Mouse (Mus musculus) midbrain, postnatal 0 days (tissue): ENCODE results near the gene Sptlc2. TPM values are rescaled to one million over a fixed set of nuclear protein-coding genes. Genes with fewer than 3 reads are reported as not detected.

ENCODE experiments used
- ATAC-seq: fragments of 200-750 bp; cut with Nextera tagmentation; 2 replicates; pipeline ENCODE4 v1.8.0; 2017; ENCODE audit warnings: moderate number of reproducible peaks, mild to moderate bottlenecking, moderate TSS enrichment, moderate library complexity; ENCODE audit not compliant: low FRiP score
- DNase-seq: peaks from one replicate; pipeline ENCODE4 v3.0.0-alpha.2; 2015; ENCODE audit warnings: low spot score
- H3K27ac ChIP-seq: fragments of 300-500 bp; sonication (generic); 2 replicates; pipeline ENCODE4 v1.5.1; 2014; ENCODE audit warnings: low read depth, mild to moderate bottlenecking, low read length, mixed read lengths
- H3K27me3 ChIP-seq: fragments of 300-500 bp; sonication (generic); 2 replicates; pipeline ENCODE4 v1.6.1; 2014; ENCODE audit warnings: low read length, control low read depth, mixed read lengths; ENCODE audit not compliant: insufficient read depth
- H3K36me3 ChIP-seq: fragments of 300-500 bp; sonication (generic); 2 replicates; pipeline ENCODE4 v1.6.1; 2014; ENCODE audit warnings: low read length, control low read depth, mixed read lengths; ENCODE audit not compliant: insufficient read depth
- H3K4me1 ChIP-seq: fragments of 300-500 bp; sonication (generic); 2 replicates; pipeline ENCODE4 v1.6.1; 2014; ENCODE audit warnings: mild to moderate bottlenecking, control low read depth, antibody characterized with exemption, low read length, mixed read lengths; ENCODE audit not compliant: insufficient read depth
- H3K4me2 ChIP-seq: fragments of 300-500 bp; sonication (generic); 2 replicates; pipeline ENCODE4 v1.6.1; 2014; ENCODE audit warnings: low read depth, mild to moderate bottlenecking, low read length, mixed read lengths; ENCODE audit not compliant: poor library complexity, severe bottlenecking
- H3K4me3 ChIP-seq: fragments of 300-500 bp; sonication (generic); 2 replicates; pipeline ENCODE4 v1.5.1; 2014; ENCODE audit warnings: low read depth, mild to moderate bottlenecking, low read length, moderate library complexity
- H3K9ac ChIP-seq: fragments of 300-500 bp; sonication (generic); replicated peaks from 2 replicates; pipeline ENCODE4 v1.6.1; 2014; ENCODE audit warnings: mild to moderate bottlenecking, low read length, moderate library complexity, mixed read lengths; ENCODE audit not compliant: poor library complexity, severe bottlenecking
- H3K9me3 ChIP-seq: fragments of 300-500 bp; sonication (generic); 2 replicates; pipeline ENCODE4 v1.6.1; 2016; ENCODE audit warnings: low read length, control low read depth
- CTCF ChIP-seq: IDR thresholded peaks from 2 replicates; pipeline ENCODE4 v1.5.1; 2016; ENCODE audit warnings: antibody characterized with exemption, mild to moderate bottlenecking
- WGBS: fragments of 180-500 bp; shearing (Covaris S2); extraction: QIAGEN DNeasy Blood & Tissue Kit; methylation state at CpG from one replicate; pipeline ENCODE4 v1.1.7; 2014; 5-methylcytosine and 5-hydroxymethylcytosine counted together
- polyA plus RNA-seq: library from polyadenylated mRNA; unstranded; fragments of >200 nt; fragmentation: Nextera tagmentation; extraction: Ambion mirVana; gene quantifications from 2 replicates; pipeline ENCODE4 v1.2.1, GENCODE M21; 2015
- total RNA-seq: library from RNA; depleted of rRNA; stranded (reverse); fragments of >200 nt; gene quantifications from 2 replicates; pipeline ENCODE4 v1.2.3, GENCODE M21; 2014

Sptlc2 gene
- total and polyA plus RNA-seq, 2 experiments from 2014 or later = 41.5 to 99.6 TPM

DNA sequence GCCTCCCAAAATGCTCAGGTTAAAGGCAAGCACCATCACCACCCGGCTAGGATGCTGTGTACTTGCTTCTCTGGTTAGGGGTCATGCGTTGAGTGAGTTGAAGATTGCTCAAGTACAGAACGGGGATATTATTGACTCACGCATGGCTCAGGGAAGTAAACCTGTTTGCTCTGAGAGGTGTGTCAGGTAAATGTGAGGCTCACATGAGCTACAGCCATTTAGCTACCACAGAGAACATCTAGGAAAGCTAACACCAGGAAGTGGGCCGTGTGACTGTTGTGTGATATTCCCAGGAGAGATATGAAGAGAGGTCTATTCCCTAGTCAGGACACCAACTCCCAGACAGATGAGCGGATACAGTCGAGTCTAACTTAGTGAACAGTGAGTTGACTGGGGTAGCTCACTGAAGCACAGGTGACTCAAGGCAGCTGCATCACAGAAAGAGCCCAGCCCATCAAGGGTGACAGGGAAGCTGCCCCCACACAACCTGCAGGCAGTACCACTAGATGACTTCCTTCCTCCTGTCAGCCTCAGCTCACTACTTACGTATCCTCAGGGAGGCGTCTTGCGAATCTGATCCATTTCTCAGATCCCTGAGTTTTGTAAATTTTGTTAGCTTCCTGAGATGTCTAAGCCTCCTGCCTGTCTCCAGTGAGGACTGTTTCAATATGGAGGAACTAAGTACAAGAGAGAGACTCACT, 11.1 kb upstream of the Sptlc2 start:
- ATAC-seq (no peak), DNase-seq (no peak)
- H3K4me2 ChIP-seq = no peak overlapping the region
- no peak overlapping the region for H3K4me3 ChIP-seq
- H3K36me3 ChIP-seq = no peaks in the 10 kb centered on the region
- no peaks in the 10 kb centered on the region for H3K9me3 ChIP-seq
- H3K27ac ChIP-seq = no peak overlapping the region
- WGBS = 89% methylated on average over 10 of the region's 10 CpGs
- no peak for TF ChIP-seq CTCF
- H3K27me3 ChIP-seq = no peaks in the 10 kb centered on the region
- no peaks in the 10 kb centered on the region for H3K4me1 ChIP-seq
- no peak overlapping the region for H3K9ac ChIP-seq

DNA sequence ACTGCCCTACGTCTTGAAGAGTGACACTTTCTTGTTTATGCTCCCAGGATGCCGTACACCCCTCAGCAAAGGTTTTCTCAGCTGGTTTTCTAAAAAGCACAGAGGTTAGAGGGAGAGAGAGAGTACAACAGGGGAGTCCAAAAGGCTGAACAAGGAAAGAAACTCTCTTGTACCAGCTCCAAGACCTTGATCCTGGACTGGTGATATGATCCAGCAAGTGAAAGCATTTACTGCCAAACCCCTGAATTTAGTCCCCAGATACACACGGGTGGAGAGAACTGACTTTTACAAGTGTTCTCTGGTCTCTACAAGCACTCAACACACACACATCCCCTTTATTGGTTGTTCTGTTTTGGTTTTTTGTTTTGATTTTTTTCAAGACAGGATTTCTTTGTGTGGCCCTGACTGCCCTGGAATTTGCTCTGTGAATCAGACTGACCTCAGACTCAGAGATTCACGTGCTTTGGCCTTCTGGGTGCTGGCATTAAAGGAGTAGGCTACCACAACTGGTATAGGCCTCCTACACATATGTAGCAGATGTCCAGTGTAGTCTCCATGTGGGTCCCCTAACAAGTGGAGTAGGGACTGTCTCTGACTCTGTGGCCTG, 9.8 kb upstream of the Sptlc2 start:
- H3K9me3 ChIP-seq = no peaks in the 10 kb centered on the region
- H3K27ac ChIP-seq = no peak overlapping the region
- no peaks in the 10 kb centered on the region for H3K36me3 ChIP-seq
- no peak overlapping the region for H3K9ac ChIP-seq
- H3K4me3 ChIP-seq = no peak overlapping the region
- H3K4me1 ChIP-seq = no peaks in the 10 kb centered on the region
- H3K27me3 ChIP-seq = no peaks in the 10 kb centered on the region
- DNase-seq (no peak), ATAC-seq (no peak)
- no peak for TF ChIP-seq CTCF
- H3K4me2 ChIP-seq = no peak overlapping the region
- WGBS = 72% methylated on average over 4 of the region's 4 CpGs

DNA sequence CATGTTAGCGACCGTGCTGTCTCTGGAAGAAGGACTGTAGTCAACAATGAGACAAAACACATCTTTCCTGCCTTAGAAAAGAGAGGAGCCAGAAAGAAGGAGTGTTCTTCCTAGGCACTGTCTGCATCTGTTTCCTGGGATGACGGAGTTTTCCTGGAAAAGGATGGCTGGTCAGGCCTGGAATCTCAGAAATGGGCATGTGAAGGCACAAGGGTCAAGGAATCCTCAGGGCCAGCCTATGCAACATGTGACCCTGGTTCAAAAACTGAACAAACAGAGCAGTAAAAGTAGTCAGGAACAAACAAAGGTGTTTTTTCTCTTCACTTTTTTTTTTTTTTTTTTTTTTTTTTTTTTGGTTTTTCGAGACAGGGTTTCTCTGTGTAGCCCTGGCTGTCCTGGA, 9.0 kb upstream of the Sptlc2 start:
- H3K4me2 ChIP-seq = no peak overlapping the region
- H3K27ac ChIP-seq = no peak overlapping the region
- WGBS = 87% methylated on average over 3 of the region's 4 CpGs
- no peaks in the 10 kb centered on the region for H3K36me3 ChIP-seq
- no peak overlapping the region for H3K4me3 ChIP-seq
- no peaks in the 10 kb centered on the region for H3K4me1 ChIP-seq
- DNase-seq = no peak
- H3K9ac ChIP-seq = no peak overlapping the region
- H3K9me3 ChIP-seq = no peaks in the 10 kb centered on the region
- TF ChIP-seq CTCF = no peak
- ATAC-seq = no peak
- no peaks in the 10 kb centered on the region for H3K27me3 ChIP-seq

DNA sequence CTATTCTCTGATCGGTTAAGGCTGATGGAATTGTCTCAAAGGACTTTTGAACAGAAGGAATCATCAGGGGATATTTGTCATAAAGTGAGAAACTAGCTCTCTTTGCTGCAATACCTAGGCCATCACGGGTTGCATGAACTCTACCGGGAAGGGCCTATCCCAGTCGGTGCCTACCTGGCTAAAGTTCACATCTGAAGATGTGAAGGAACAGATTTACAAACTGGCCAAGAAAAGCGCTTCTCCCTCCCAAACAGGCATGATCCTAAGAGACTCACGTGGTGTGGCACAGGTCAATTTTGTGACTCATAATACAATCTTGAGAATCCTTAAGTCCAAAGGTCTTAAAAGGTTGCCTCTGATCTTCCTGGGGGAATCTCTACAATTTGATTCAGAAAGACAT, 6.2 kb upstream of the Sptlc2 start:
- H3K4me1 ChIP-seq = no peaks in the 10 kb centered on the region
- H3K4me2 ChIP-seq = no peak overlapping the region
- 90% methylated on average over 6 of the region's 6 CpGs for WGBS
- no peak for TF ChIP-seq CTCF
- H3K36me3 ChIP-seq = no peaks in the 10 kb centered on the region
- no peak for DNase-seq
- H3K9ac ChIP-seq = no peak overlapping the region
- no peak for ATAC-seq
- H3K4me3 ChIP-seq = no peak overlapping the region
- H3K27ac ChIP-seq = no peak overlapping the region
- H3K9me3 ChIP-seq = no peaks in the 10 kb centered on the region
- H3K27me3 ChIP-seq = no peaks in the 10 kb centered on the region

DNA sequence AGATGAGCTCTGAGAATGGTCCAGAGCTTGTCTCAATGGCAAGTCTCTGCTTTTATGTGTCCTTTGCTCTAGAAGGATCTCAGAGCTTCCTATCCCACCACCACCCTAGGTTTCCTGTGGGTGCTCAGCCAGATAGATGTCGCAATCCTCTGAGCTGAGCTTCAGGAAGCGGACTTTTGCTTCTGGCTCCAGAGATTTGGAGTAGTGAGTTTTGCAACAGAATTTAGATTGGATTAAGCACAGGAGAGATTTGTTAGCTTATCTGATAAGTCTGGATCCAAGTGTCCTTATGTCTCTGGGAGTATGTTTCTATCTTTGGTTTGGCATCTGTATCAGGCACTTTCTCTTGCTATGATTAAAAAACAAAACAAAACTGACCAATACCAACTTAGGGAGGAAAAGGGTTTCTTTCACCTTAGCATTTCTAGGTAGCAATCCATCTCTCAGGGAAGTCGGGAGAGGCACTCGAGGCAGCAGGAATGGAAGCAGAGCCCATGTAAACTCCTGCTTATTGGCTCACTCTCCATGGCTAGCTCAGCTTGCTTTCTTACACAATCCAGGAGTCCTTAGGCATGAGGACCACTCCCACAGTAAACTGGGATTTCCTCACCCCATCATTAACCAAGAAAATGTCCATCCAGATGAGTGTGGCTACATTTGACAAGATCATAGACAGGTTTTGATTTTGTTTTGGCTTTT, 5.4 kb upstream of the Sptlc2 start:
- no peaks in the 10 kb centered on the region for H3K36me3 ChIP-seq
- WGBS = 82% methylated on average over 4 of the region's 4 CpGs
- H3K9me3 ChIP-seq = no peaks in the 10 kb centered on the region
- DNase-seq (no peak), ATAC-seq (no peak)
- H3K4me2 ChIP-seq = no peak overlapping the region
- H3K4me1 ChIP-seq = no peaks in the 10 kb centered on the region
- no peak overlapping the region for H3K9ac ChIP-seq
- TF ChIP-seq CTCF = no peak
- H3K27me3 ChIP-seq = no peaks in the 10 kb centered on the region
- no peak overlapping the region for H3K4me3 ChIP-seq
- no peak overlapping the region for H3K27ac ChIP-seq

DNA sequence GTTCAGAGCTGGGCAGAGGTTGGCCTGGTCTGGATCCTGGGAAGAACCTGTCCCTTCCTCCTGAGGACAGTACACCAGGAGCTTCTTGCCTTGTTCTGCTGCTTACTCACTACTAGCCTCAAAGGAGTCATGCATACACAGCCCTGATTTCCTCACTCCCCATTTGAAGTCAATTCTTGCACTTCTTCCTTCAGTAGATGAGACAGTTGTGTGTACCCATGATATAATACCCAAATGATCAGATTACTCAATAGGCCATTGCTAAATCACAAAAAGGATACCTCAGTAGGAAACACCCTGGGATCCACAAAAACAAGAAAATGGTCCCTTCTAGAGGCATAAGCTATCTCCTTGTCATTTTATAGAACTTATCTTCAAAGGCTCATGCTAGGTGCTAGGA, 3.2 kb upstream of the Sptlc2 start:
- DNase-seq (no peak), ATAC-seq (no peak)
- Histone ChIP-seq H3K4me2 (no peak overlapping the region), H3K9me3 (no peaks in the 10 kb centered on the region), H3K4me1 (peaks cover 8% of the 10 kb centered on the region; the same call in 1 of the 2 replicates), H3K27ac (no peak overlapping the region), H3K4me3 (no peak overlapping the region), H3K36me3 (no peaks in the 10 kb centered on the region), H3K9ac (no peak overlapping the region), H3K27me3 (no peaks in the 10 kb centered on the region)
- TF ChIP-seq CTCF = no peak
